Mouse (Mus musculus) erythroblast, embryonic 14.5 days (primary cell): ENCODE measurements around the gene Gm7544.
"Not testable (repeated sequence)": the region's sequence is repeated elsewhere in the genome, so short reads cannot be mapped to it uniquely, and the experiment has no call there.

Experiments used
- GATA1 ChIP-seq: IDR thresholded peaks from 2 replicates; pipeline ENCODE4 v1.6.1; 2012; ENCODE audit warnings: low read length, inconsistent platforms, mixed read lengths
- TAL1 ChIP-seq: IDR thresholded peaks from 3 replicates; pipeline ENCODE4 v1.6.1; 2012; ENCODE audit warnings: low read length, inconsistent platforms, mixed read lengths

- TF ChIP-seq TAL1, GATA1: not testable (repeated sequence)
Observed at GRCm38 (mm10) chr1:82946029-82946428, 9.8 kb downstream of the Gm7544 start.
